Mouse (Mus musculus): ENCODE measurements around the gene Gdf3.
"Not testable (repeated sequence)": the region's sequence is repeated elsewhere in the genome, so short reads cannot be mapped to it uniquely, and the experiment has no call there.

The Gdf3 gene

GRCm38 (mm10) chr6:122609771-122610170 is at the start of gene Gdf3:
Gdf3 (minus strand) TSS chr6:122610087.
- no peak for DNase-seq (ENCODE audit: low read depth, low spot score)

GRCm38 (mm10) chr6:122659567-122659966 is 49.7 kb upstream of the Gdf3 start:
- DNase-seq (ENCODE audit: low read depth, low spot score), result peak; percentile 63

GRCm38 (mm10) chr6:122657630-122658029 is 47.7 kb upstream of the Gdf3 start:
- no peak for DNase-seq (ENCODE audit: low read depth, low spot score)

GRCm38 (mm10) chr6:122654301-122654700 is 44.4 kb upstream of the Gdf3 start:
- DNase-seq (ENCODE audit: low read depth, low spot score), result no peak

GRCm38 (mm10) chr6:122650398-122650980 is 40.6 kb upstream of the Gdf3 start:
- no peak for DNase-seq (ENCODE audit: low read depth, low spot score)

- DNase-seq (ENCODE audit: low read depth, low spot score), result no peak
Measured at GRCm38 (mm10) chr6:122649903-122650302, 40.0 kb upstream of the Gdf3 start.

- DNase-seq (ENCODE audit: low read depth, low spot score), result not testable (repeated sequence)
Measured at GRCm38 (mm10) chr6:122644196-122644595, 34.3 kb upstream of the Gdf3 start.

GRCm38 (mm10) chr6:122637566-122637965 is 27.7 kb upstream of the Gdf3 start:
- DNase-seq (ENCODE audit: low read depth, low spot score), result not testable (repeated sequence)

GRCm38 (mm10) chr6:122636666-122637065 is 26.8 kb upstream of the Gdf3 start:
- DNase-seq (ENCODE audit: low read depth, low spot score), result no peak

- no peak for DNase-seq (ENCODE audit: low read depth, low spot score)
Measured at GRCm38 (mm10) chr6:122635315-122635714, 25.4 kb upstream of the Gdf3 start.

- DNase-seq (ENCODE audit: low read depth, low spot score), result peak; percentile 29
Measured at GRCm38 (mm10) chr6:122633411-122633810, 23.5 kb upstream of the Gdf3 start.

- DNase-seq (ENCODE audit: low read depth, low spot score), result no peak
Measured at GRCm38 (mm10) chr6:122627469-122628108, 17.7 kb upstream of the Gdf3 start.

- no peak for DNase-seq (ENCODE audit: low read depth, low spot score)
Measured at GRCm38 (mm10) chr6:122626110-122626509, 16.2 kb upstream of the Gdf3 start, which contains the start of gene Dppa3. Dppa3 (plus strand) TSS chr6:122626410.

- no peak for DNase-seq (ENCODE audit: low read depth, low spot score)
Measured at GRCm38 (mm10) chr6:122625156-122625555, 15.3 kb upstream of the Gdf3 start.

GRCm38 (mm10) chr6:122624480-122624879 is 14.6 kb upstream of the Gdf3 start:
- DNase-seq (ENCODE audit: low read depth, low spot score), result no peak

GRCm38 (mm10) chr6:122621066-122621465 is 11.2 kb upstream of the Gdf3 start:
- DNase-seq (ENCODE audit: low read depth, low spot score), result no peak

GRCm38 (mm10) chr6:122616022-122616421 is 6.1 kb upstream of the Gdf3 start:
- DNase-seq (ENCODE audit: low read depth, low spot score), result no peak

GRCm38 (mm10) chr6:122614047-122614446 is 4.2 kb upstream of the Gdf3 start:
- DNase-seq (ENCODE audit: low read depth, low spot score), result no peak

GRCm38 (mm10) chr6:122612426-122612825 is 2.5 kb upstream of the Gdf3 start:
- no peak for DNase-seq (ENCODE audit: low read depth, low spot score)

- no peak for DNase-seq (ENCODE audit: low read depth, low spot score)
Measured at GRCm38 (mm10) chr6:122609377-122609728, 534 bp downstream of the Gdf3 start.

GRCm38 (mm10) chr6:122608434-122609376 is 1.2 kb downstream of the Gdf3 start:
- no peak for DNase-seq (ENCODE audit: low read depth, low spot score)

- DNase-seq (ENCODE audit: low read depth, low spot score), result no peak
Measured at GRCm38 (mm10) chr6:122607700-122608099, 2.2 kb downstream of the Gdf3 start.

All from mesoderm, embryonic 11.5 days (tissue).